Mouse (Mus musculus) cerebellum, postnatal 4 days (tissue): ENCODE data around the gene Nup35.

ENCODE experiments used
- DNase-seq, 2 experiments: peaks; one replicate each; pipeline ENCODE4 v3.0.0; 2022; ENCODE audit warnings: low spot score in 2 of 2, mixed read lengths in 1 of 2

Gene Nup35

GRCm38 (mm10) chr2:80638364-80639241 lies 21.6 kb downstream of the Nup35 start:
- peak; percentile 79 to 91 for DNase-seq

GRCm38 (mm10) chr2:80639398-80639797 lies 22.4 kb downstream of the Nup35 start:
- no peak for DNase-seq

- DNase-seq: no peak
These were observed 22.8 kb downstream of the Nup35 start for GRCm38 (mm10) chr2:80639864-80640263.

- DNase-seq: no peak
These were observed 44.4 kb downstream of the Nup35 start for GRCm38 (mm10) chr2:80661414-80661813.

- DNase-seq: no peak
These were observed 45.6 kb downstream of the Nup35 start for GRCm38 (mm10) chr2:80662682-80663081.

- peak in 1 of 2 experiments; percentile 12 for DNase-seq
These were observed 50.4 kb downstream of the Nup35 start for GRCm38 (mm10) chr2:80667396-80667964.

GRCm38 (mm10) chr2:80669868-80670666 lies 53.0 kb downstream of the Nup35 start:
- peak in 1 of 2 experiments; percentile 7 for DNase-seq

- no peak for DNase-seq
These were observed 61.8 kb downstream of the Nup35 start for GRCm38 (mm10) chr2:80678803-80679202.

GRCm38 (mm10) chr2:80683727-80684239 lies 66.7 kb downstream of the Nup35 start:
- no peak for DNase-seq

GRCm38 (mm10) chr2:80684396-80685071 lies 67.5 kb downstream of the Nup35 start:
- DNase-seq: no peak

GRCm38 (mm10) chr2:80688261-80688660 lies 71.2 kb downstream of the Nup35 start:
- DNase-seq: no peak

GRCm38 (mm10) chr2:80707429-80707828 lies 90.4 kb downstream of the Nup35 start:
- no peak for DNase-seq
